Mouse (Mus musculus) heart, adult 2 months (tissue): Measurements from ENCODE around the gene Skint3. TPM values are rescaled to one million over a fixed set of nuclear protein-coding genes. Genes with fewer than 3 reads are reported as not detected.

ENCODE experiments used
- DNase-seq, 2 experiments: peaks; one replicate each; pipeline ENCODE4 v3.0.0; 2021
- H3K27ac ChIP-seq: fragments of 200-600 bp; 2 replicates; pipeline ENCODE4 v1.8.1; 2022
- H3K27me3 ChIP-seq: fragments of 200-500 bp; 2 replicates; pipeline ENCODE4 v1.6.1; 2012; ENCODE audit warnings: mild to moderate bottlenecking, low read length, inconsistent platforms, mixed read lengths; ENCODE audit not compliant: control insufficient read depth, insufficient read depth
- H3K36me3 ChIP-seq: fragments of 200-500 bp; 2 replicates; pipeline ENCODE4 v1.6.1; 2012; ENCODE audit warnings: low read length, inconsistent platforms; ENCODE audit not compliant: control insufficient read depth, insufficient read depth
- H3K4me1 ChIP-seq: fragments of 200-500 bp; 2 replicates; pipeline ENCODE4 v1.6.1; 2011; ENCODE audit warnings: low read length; ENCODE audit not compliant: control insufficient read depth, insufficient read depth
- H3K4me3 ChIP-seq: fragments of 200-600 bp; 2 replicates; pipeline ENCODE4 v1.8.1; 2022
- H3K79me2 ChIP-seq: fragments of 200-500 bp; replicated peaks from 2 replicates; pipeline ENCODE4 v1.6.1; 2012; ENCODE audit warnings: mild to moderate bottlenecking, inconsistent platforms, low read length, moderate library complexity, mixed read lengths; ENCODE audit not compliant: control insufficient read depth, insufficient read depth
- H3K9ac ChIP-seq: fragments of 200-500 bp; 2 replicates; pipeline ENCODE4 v1.6.1; 2012; ENCODE audit warnings: low read depth, mild to moderate bottlenecking, control low read depth, inconsistent platforms, low read length, mixed read lengths
- CTCF ChIP-seq: fragments of 200-600 bp; IDR thresholded peaks from 2 replicates; pipeline ENCODE4 v1.8.1; 2022; ENCODE audit warnings: antibody characterized with exemption, mild to moderate bottlenecking, moderate library complexity
- EP300 ChIP-seq: fragments of 200-500 bp; IDR thresholded peaks from 2 replicates; pipeline ENCODE4 v1.6.1; 2011; ENCODE audit warnings: low read depth, low read length, control low read depth; ENCODE audit not compliant: insufficient read depth
- POLR2A ChIP-seq: fragments of 200-500 bp; IDR thresholded peaks from 2 replicates; pipeline ENCODE4 v1.6.1; 2011; ENCODE audit warnings: mild to moderate bottlenecking, low read depth, low read length, control low read depth; ENCODE audit not compliant: insufficient read depth
- WGBS: fragments of 180-500 bp; shearing (Covaris S2); methylation state at CpG from one replicate; pipeline ENCODE4 v1.1.7; 2018; 5-methylcytosine and 5-hydroxymethylcytosine counted together
- intact Hi-C: fragments of 180-260 bp; cut with DNase I; formaldehyde crosslinking; loops from one replicate; pipeline ENCODE4 v1.15.1; 2025
- long read RNA-seq: library from polyadenylated mRNA; stranded (forward); transcript quantifications from one replicate; pipeline ENCODE4 v2.0.0, GENCODE M21; 2021
- polyA plus RNA-seq: library from polyadenylated mRNA; depleted of rRNA; stranded (reverse); fragments of >200 nt; gene quantifications from 2 replicates; pipeline ENCODE4 v1.2.3, GENCODE M21; 2012; rRNA removed
- total RNA-seq, 2 experiments: library from RNA; stranded (reverse); gene quantifications; 2 replicates each; pipeline ENCODE4 v1.2.3; 2021

The Skint3 gene
- total RNA-seq = under 1 TPM in 1 of 2 experiments, not detected in 1; 0.10 TPM
- 0.04 TPM in 1 of 2 replicates, not detected in the other for polyA plus RNA-seq
- long read RNA-seq = 0 reads

DNA sequence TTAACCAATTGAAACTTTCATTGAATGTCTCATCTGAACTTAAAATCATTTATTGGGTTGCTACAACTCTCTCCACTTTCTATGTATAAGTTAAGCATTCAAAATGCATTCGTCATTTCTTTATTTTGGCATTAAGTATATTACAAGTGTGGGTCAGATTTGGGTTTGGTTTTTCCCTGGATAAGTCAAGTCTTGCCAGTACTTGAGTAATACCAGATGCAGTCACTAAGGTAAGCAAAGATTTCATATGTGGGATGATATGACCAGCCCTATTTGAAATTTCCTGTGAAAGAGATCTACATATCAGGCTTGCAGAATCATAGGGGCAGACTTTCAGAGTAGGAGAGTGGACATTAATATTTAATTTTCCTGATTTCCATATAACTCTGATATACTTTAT is at the start of gene Skint3:
TSS of gene Skint3 (plus strand) at position 301 of the 400 bp plus-strand sequence.
- H3K4me3 ChIP-seq = no peak within 1 kb of the TSS
- WGBS = 69% methylated on average over 1 of the region's 1 CpGs
- H3K27ac ChIP-seq = no peak within 1 kb of the TSS
- no peaks in the 10 kb centered on the region for H3K36me3 ChIP-seq
- intact Hi-C loops = no loop called here
- TF ChIP-seq EP300 (no peak), POLR2A (no peak), CTCF (no peak)
- H3K79me2 ChIP-seq = no peaks in the 10 kb centered on the region
- no peaks in the 10 kb centered on the region for H3K27me3 ChIP-seq
- H3K9ac ChIP-seq = no peak within 1 kb of the TSS
- no peaks in the 10 kb centered on the region for H3K4me1 ChIP-seq
- DNase-seq = no peak

DNA sequence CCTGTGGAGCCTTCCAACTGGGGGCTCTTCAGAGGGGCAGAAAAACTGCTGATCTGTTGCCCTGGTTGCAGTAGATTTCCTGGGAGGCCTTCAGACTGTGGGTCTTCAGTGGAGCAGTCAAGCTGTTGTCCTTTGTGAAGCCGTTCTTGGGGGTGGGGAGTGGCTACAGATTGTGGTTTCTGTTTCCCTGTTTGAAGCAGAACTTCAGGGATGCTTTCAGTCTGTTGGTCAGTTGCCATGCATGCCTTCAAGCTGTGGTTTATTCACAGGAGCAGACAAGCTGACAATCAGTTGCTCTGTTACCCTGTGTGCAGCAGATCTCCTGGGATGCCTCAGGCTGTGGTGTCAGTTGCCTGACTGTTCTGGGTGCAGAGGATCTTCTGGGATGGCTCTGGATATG is 11.4 kb downstream of the Skint3 start:
- Histone ChIP-seq H3K27me3 (no peaks in the 10 kb centered on the region), H3K36me3 (no peaks in the 10 kb centered on the region), H3K9ac (no peak overlapping the region), H3K4me3 (no peak overlapping the region), H3K27ac (no peak overlapping the region), H3K79me2 (no peaks in the 10 kb centered on the region), H3K4me1 (no peaks in the 10 kb centered on the region)
- WGBS = 42% methylated on average over 1 of the region's 1 CpGs
- no peak for DNase-seq
- intact Hi-C loops = no loop called here
- TF ChIP-seq EP300 (no peak), POLR2A (no peak), CTCF (no peak)

- Histone ChIP-seq H3K79me2 (no peaks in the 10 kb centered on the region), H3K27ac (no peak overlapping the region), H3K4me3 (no peak overlapping the region), H3K4me1 (no peaks in the 10 kb centered on the region), H3K9ac (no peak overlapping the region), H3K36me3 (no peaks in the 10 kb centered on the region), H3K27me3 (no peaks in the 10 kb centered on the region)
- intact Hi-C loops = no loop called here
- no peak for TF ChIP-seq POLR2A
- no peak for TF ChIP-seq CTCF
- no peak for TF ChIP-seq EP300
- DNase-seq = no peak
- 79% methylated on average over 3 of the region's 3 CpGs for WGBS
Observed at GRCm38 (mm10) chr4:112243951-112244350, 11.9 kb downstream of the Skint3 start.

DNA sequence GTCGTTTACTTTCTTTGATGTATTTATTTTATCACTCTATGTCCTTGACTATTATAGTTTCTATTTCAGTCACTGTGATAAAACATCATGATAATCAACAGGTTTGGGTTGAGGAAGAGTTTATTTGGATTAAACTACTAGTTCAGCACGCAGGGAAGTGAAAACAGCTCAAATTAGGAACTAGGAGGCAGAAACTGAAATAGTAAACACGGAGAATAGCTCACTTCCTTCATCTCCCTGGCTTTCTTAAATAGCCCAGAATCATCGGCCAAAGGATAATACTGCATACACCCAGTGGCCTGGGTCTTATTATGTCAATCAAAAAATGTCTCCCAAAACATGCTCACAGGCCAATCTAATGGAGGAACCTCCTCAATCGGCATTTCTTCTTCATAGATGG is 24.0 kb downstream of the Skint3 start:
- 57% methylated on average over 5 of the region's 5 CpGs for WGBS
- TF ChIP-seq CTCF = no peak
- no peak for TF ChIP-seq EP300
- TF ChIP-seq POLR2A = no peak
- intact Hi-C loops = no loop called here
- Histone ChIP-seq H3K27me3 (no peaks in the 10 kb centered on the region), H3K9ac (no peak overlapping the region), H3K4me1 (no peaks in the 10 kb centered on the region), H3K79me2 (no peaks in the 10 kb centered on the region), H3K36me3 (no peaks in the 10 kb centered on the region), H3K27ac (no peak overlapping the region), H3K4me3 (no peak overlapping the region)
- DNase-seq = no peak

GRCm38 (mm10) chr4:112287178-112287974 is 55.3 kb downstream of the Skint3 start:
- 77% methylated on average over 12 of the region's 12 CpGs for WGBS
- DNase-seq = no peak
- no peak overlapping the region for H3K27ac ChIP-seq
- no peaks in the 10 kb centered on the region for H3K36me3 ChIP-seq
- no peaks in the 10 kb centered on the region for H3K4me1 ChIP-seq
- no peaks in the 10 kb centered on the region for H3K27me3 ChIP-seq
- no peak overlapping the region for H3K9ac ChIP-seq
- no peaks in the 10 kb centered on the region for H3K79me2 ChIP-seq
- H3K4me3 ChIP-seq = no peak overlapping the region
- TF ChIP-seq EP300 (no peak), POLR2A (no peak), CTCF (no peak)
- intact Hi-C loops = no loop called here

GRCm38 (mm10) chr4:112288396-112288795 is 56.4 kb downstream of the Skint3 start:
- Histone ChIP-seq H3K9ac (no peak overlapping the region), H3K36me3 (no peaks in the 10 kb centered on the region), H3K4me1 (no peaks in the 10 kb centered on the region), H3K27me3 (no peaks in the 10 kb centered on the region), H3K79me2 (no peaks in the 10 kb centered on the region), H3K4me3 (no peak overlapping the region), H3K27ac (no peak overlapping the region)
- WGBS = 63% methylated on average over 4 of the region's 4 CpGs
- DNase-seq = no peak
- intact Hi-C loops = no loop called here
- TF ChIP-seq POLR2A (no peak), CTCF (no peak), EP300 (no peak)
